Mouse (Mus musculus) embryonic facial prominence, embryonic 15.5 days (tissue): Measurements from ENCODE around the gene Prph. TPM values are rescaled to one million over a fixed set of nuclear protein-coding genes. Genes with fewer than 3 reads are reported as not detected.

ENCODE experiments used
- ATAC-seq: fragments of 200-750 bp; cut with Nextera tagmentation; 2 replicates; pipeline ENCODE4 v1.8.0; 2017; ENCODE audit warnings: low read depth, moderate TSS enrichment; ENCODE audit not compliant: insufficient number of reproducible peaks, low FRiP score, low TSS enrichment
- H3K27ac ChIP-seq: fragments of 300-500 bp; sonication (generic); replicated peaks from 2 replicates; pipeline ENCODE4 v1.5.1; 2015; ENCODE audit warnings: mild to moderate bottlenecking, inconsistent platforms
- H3K27me3 ChIP-seq: fragments of 300-500 bp; sonication (generic); 2 replicates; pipeline ENCODE4 v1.6.1; 2015; ENCODE audit warnings: inconsistent platforms
- H3K36me3 ChIP-seq: fragments of 300-500 bp; sonication (generic); 2 replicates; pipeline ENCODE4 v1.6.1; 2015; ENCODE audit warnings: mild to moderate bottlenecking, inconsistent platforms
- H3K4me1 ChIP-seq: fragments of 300-500 bp; sonication (generic); 2 replicates; pipeline ENCODE4 v1.6.1; 2015; ENCODE audit warnings: inconsistent platforms
- H3K4me2 ChIP-seq: fragments of 300-500 bp; sonication (generic); replicated peaks from 2 replicates; pipeline ENCODE4 v1.6.1; 2015; ENCODE audit warnings: mild to moderate bottlenecking, inconsistent platforms
- H3K4me3 ChIP-seq: fragments of 300-500 bp; sonication (generic); replicated peaks from 2 replicates; pipeline ENCODE4 v1.5.1; 2015; ENCODE audit warnings: mild to moderate bottlenecking, inconsistent platforms
- H3K9ac ChIP-seq: fragments of 300-500 bp; sonication (generic); 2 replicates; pipeline ENCODE4 v1.6.1; 2015; ENCODE audit warnings: inconsistent platforms
- H3K9me3 ChIP-seq: fragments of 300-500 bp; sonication (generic); replicated peaks from 2 replicates; pipeline ENCODE4 v1.6.1; 2016; ENCODE audit warnings: inconsistent platforms
- WGBS: fragments of 180-500 bp; shearing (Covaris S2); methylation state at CpG from one replicate; pipeline ENCODE4 v1.1.7; 2015; 5-methylcytosine and 5-hydroxymethylcytosine counted together
- polyA plus RNA-seq: library from polyadenylated mRNA; unstranded; fragments of >200 nt; fragmentation: Nextera tagmentation; extraction: Ambion mirVana; gene quantifications from 2 replicates; pipeline ENCODE4 v1.2.1, GENCODE M21; 2015

Gene Prph
- polyA plus RNA-seq, 1 experiment from 2014 or later = 9.9 TPM

DNA sequence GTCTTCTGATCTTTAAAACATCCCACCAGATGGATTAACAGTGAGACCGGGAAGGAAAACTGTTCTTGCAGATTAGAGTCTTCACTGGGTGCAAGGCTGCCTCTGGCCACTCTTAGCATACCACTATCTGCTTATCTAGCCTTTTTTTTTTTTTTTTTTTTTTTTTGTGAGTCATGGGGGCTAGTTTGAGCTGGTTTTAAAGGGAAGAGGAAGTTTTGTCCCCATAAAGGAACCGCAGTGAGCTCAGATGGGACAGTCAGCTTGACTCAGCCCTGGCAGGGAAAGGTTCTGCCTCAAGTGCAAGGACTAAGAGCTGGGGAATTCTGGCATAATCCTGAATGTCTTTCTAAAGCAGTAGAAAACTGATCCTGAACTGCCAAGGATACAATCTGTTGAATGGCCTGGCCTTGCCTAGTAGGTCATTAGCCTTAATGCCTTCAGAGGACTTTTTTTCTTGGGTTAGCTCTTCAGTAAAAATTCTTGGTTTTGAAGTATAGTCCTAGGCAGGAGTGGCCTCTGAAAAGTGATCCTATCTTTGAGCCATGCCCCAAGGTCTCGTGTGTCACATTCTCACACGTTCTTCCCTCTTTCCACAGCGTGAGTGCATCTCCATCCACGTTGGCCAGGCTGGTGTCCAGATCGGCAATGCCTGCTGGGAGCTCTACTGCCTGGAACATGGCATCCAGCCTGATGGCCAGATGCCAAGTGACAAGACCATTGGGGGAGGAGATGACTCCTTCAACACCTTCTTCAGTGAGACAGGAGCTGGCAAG, 21.3 kb upstream of the Prph start:
- Histone ChIP-seq H3K27ac (no peak overlapping the region), H3K9ac (no peak overlapping the region), H3K9me3 (no peaks in the 10 kb centered on the region), H3K27me3 (no peaks in the 10 kb centered on the region), H3K4me1 (peaks cover 23% of the 10 kb centered on the region), H3K4me3 (no peak overlapping the region), H3K4me2 (no peak overlapping the region), H3K36me3 (peaks cover 29% of the 10 kb centered on the region)
- no peak for ATAC-seq
- WGBS = 81% methylated on average over 7 of the region's 7 CpGs

DNA sequence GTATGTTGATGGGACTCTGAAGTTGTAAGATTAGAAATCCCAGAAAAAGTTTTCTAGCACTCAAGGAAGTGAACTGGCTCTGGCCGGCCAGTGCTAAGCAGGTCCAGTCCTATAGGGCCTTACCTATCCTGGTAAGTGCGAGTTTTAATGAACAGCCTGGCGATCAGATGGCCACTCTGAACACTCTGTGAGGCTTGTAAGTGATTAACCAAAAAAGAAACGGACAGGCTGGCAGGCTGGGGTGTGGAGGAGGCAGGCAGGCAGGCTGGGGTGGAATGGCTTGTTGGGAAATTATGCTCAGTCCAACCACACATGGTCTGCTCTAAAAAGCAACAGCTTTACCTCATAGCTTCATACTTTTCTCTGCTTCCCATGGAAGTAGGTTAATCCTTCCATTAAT, 19.5 kb upstream of the Prph start:
- no peak for ATAC-seq
- no peak overlapping the region for H3K4me2 ChIP-seq
- H3K36me3 ChIP-seq = peaks cover 29% of the 10 kb centered on the region
- WGBS = 84% methylated on average over 4 of the region's 4 CpGs
- no peaks in the 10 kb centered on the region for H3K27me3 ChIP-seq
- no peaks in the 10 kb centered on the region for H3K9me3 ChIP-seq
- no peak overlapping the region for H3K4me3 ChIP-seq
- no peak overlapping the region for H3K9ac ChIP-seq
- peaks cover 17% of the 10 kb centered on the region for H3K4me1 ChIP-seq
- no peak overlapping the region for H3K27ac ChIP-seq

DNA sequence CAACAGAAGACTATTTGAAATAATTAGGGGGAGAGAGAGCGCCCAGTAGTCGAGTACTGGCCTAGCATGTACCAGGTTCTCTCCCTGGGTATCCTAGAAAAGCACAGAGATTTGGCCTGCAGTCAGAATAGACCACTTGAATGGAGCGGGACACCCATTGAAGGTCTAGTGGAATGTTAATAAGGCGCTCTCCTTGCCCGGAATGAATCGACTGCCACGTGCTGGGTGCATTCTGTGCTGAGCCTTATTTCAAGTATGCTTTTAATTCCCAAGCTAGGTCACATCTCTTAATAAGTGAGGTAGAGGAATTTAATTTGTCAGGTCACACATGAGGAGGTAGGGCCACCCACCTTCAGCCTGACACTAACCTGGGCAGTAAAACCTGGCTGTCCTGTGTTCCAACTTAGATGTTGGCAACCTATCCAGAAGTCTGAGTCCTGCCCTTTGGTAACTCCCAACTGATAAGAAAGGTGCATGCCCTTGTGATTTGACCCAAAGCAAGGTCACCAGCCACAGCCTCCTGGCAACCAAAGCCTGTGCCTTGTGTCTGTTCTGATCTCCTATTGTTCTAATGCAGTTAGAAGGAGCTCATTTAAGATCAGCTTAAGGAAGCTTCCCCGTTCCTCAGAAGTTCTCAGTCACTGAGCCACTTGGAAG, 18.6 kb upstream of the Prph start:
- 92% methylated on average over 8 of the region's 8 CpGs for WGBS
- Histone ChIP-seq H3K4me3 (no peak overlapping the region), H3K4me1 (peaks cover 23% of the 10 kb centered on the region), H3K27me3 (no peaks in the 10 kb centered on the region), H3K9me3 (no peaks in the 10 kb centered on the region), H3K27ac (no peak overlapping the region), H3K4me2 (no peak overlapping the region), H3K36me3 (peaks cover 29% of the 10 kb centered on the region), H3K9ac (no peak overlapping the region)
- no peak for ATAC-seq

DNA sequence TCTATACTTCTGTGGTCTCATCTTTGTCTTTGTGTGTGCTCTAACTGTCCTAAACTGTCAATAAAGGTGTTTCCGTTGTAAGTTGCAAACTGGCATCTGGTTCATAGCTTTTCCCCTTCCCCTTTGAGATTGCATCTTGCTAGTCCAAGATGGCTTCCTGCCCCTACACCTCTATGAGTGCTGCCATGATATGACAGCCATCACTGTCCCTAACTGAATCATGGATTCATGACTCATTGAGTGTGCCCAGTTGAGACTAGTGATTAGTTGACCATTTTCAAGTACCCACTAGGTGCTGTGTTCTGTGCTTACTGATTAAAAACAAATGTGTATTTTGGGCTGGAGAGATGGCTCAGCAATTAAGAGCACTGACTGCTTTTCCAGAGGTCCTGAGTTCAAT, 16.9 kb upstream of the Prph start:
- H3K4me1 ChIP-seq = peaks cover 10% of the 10 kb centered on the region; the same call in 1 of the 2 replicates
- H3K9ac ChIP-seq = no peak overlapping the region
- no peaks in the 10 kb centered on the region for H3K9me3 ChIP-seq
- no peak for ATAC-seq
- no peak overlapping the region for H3K27ac ChIP-seq
- no peak overlapping the region for H3K4me2 ChIP-seq
- 97% methylated on average over 1 of the region's 1 CpGs for WGBS
- 0 out of 2 replicates have a peak, but pooled peaks cover 2% of the 10 kb centered on the region for H3K27me3 ChIP-seq
- no peak overlapping the region for H3K4me3 ChIP-seq
- H3K36me3 ChIP-seq = peaks cover 29% of the 10 kb centered on the region

DNA sequence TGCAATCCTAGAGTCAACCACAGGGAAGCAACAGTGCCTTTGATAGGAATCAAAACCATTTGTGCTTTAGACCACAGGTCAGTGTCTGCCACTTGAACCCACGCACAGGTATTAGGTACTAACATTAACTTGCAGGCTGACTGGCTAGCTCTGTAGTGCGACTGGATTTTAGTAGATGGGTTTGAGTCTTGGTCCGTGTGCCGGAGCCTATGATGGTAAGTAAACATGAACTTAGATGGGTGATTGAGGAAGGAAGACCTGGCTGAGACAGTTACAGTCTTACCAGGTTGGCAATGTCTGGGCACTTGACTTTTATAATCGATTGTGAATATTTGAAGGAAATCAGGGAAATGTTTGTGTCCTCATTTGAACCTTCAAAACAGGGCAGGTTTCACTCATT, 16.2 kb upstream of the Prph start:
- WGBS = 94% methylated on average over 5 of the region's 5 CpGs
- no peak for ATAC-seq

DNA sequence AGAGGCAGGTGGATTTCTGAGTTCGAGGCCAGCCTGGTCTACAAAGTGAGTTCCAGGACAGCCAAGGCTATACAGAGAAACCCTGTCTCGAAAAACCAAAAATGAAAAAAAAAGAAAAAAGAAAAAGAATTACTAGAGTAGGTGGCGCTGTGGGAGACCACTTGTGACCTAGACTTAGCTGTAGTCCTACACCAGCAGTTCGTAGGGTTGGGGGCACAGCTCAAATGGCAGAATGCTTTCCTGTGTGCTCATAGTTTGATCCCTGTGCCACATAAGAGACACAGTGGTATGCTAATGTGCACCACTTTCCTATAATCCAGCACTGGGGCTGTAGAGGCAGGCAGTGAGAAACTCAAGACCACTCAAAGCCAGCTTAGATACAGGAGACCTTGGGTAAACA, 15.7 kb upstream of the Prph start:
- ATAC-seq = no peak
- Histone ChIP-seq H3K4me1 (peaks cover 10% of the 10 kb centered on the region; the same call in 1 of the 2 replicates), H3K4me3 (no peak overlapping the region), H3K9ac (no peak overlapping the region), H3K9me3 (no peaks in the 10 kb centered on the region), H3K36me3 (peaks cover 29% of the 10 kb centered on the region), H3K27ac (no peak overlapping the region), H3K4me2 (no peak overlapping the region), H3K27me3 (0 out of 2 replicates have a peak, but pooled peaks cover 2% of the 10 kb centered on the region)
- WGBS = 84% methylated on average over 4 of the region's 4 CpGs

More for the DNA sequence above, 16.2 kb upstream of the Prph start:
- no peaks in the 10 kb centered on the region for H3K9me3 ChIP-seq
- H3K4me2 ChIP-seq = no peak overlapping the region
- no peak overlapping the region for H3K9ac ChIP-seq
- 0 out of 2 replicates have a peak, but pooled peaks cover 2% of the 10 kb centered on the region for H3K27me3 ChIP-seq
- H3K27ac ChIP-seq = no peak overlapping the region
- H3K36me3 ChIP-seq = peaks cover 29% of the 10 kb centered on the region
- peaks cover 10% of the 10 kb centered on the region; the same call in 1 of the 2 replicates for H3K4me1 ChIP-seq
- no peak overlapping the region for H3K4me3 ChIP-seq

DNA sequence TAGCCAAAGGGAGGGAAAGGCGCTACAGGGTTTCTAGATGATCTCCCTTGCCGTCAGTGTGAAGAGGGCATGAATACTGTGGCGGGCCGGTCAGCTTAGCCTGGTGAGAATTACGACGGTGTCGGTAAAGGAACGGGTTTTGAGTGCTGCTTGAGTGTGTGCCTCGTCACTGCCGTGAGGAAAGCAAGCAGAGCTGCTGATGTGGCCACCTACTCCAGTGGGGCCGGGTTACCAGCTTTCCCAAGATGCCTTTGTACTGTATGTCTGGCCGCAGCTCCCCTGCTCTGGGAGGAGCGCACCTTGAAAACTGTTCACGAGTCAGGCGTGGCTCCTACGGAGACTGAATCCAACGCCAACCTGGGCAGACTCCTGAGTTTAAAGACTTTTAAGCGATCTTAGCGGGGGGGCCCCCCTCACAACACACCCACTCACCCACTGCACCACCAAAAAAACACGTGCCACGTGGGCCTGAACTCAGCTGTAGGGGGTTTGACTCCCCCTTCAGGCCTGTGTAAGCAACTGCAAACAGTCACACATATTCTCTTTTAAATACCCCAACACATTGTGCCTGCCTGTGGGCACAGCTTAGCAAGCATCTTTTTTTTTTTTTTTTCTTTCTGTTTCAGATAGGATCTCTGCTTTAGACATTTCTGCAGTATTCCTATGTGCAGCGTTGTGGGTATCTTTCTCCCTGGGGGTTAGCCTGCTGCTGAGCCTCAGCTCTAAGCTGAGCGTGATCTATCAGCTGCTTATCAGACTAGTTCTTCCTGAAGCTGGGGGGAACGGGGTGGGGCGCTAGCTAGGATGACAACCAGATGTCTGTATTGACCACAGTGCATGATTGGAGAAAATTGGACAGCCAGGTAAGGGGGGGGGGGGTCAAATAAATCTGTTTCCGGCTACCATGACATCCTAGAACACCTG, 14.7 kb upstream of the Prph start:
- Histone ChIP-seq H3K27ac (no peak overlapping the region), H3K27me3 (0 out of 2 replicates have a peak, but pooled peaks cover 2% of the 10 kb centered on the region), H3K4me1 (peaks cover 10% of the 10 kb centered on the region; the same call in 1 of the 2 replicates), H3K36me3 (peaks cover 21% of the 10 kb centered on the region; the same call in 1 of the 2 replicates), H3K4me3 (no peak overlapping the region), H3K9ac (no peak overlapping the region), H3K4me2 (no peak overlapping the region), H3K9me3 (no peaks in the 10 kb centered on the region)
- ATAC-seq = no peak
- WGBS = 64% methylated on average over 26 of the region's 26 CpGs

DNA sequence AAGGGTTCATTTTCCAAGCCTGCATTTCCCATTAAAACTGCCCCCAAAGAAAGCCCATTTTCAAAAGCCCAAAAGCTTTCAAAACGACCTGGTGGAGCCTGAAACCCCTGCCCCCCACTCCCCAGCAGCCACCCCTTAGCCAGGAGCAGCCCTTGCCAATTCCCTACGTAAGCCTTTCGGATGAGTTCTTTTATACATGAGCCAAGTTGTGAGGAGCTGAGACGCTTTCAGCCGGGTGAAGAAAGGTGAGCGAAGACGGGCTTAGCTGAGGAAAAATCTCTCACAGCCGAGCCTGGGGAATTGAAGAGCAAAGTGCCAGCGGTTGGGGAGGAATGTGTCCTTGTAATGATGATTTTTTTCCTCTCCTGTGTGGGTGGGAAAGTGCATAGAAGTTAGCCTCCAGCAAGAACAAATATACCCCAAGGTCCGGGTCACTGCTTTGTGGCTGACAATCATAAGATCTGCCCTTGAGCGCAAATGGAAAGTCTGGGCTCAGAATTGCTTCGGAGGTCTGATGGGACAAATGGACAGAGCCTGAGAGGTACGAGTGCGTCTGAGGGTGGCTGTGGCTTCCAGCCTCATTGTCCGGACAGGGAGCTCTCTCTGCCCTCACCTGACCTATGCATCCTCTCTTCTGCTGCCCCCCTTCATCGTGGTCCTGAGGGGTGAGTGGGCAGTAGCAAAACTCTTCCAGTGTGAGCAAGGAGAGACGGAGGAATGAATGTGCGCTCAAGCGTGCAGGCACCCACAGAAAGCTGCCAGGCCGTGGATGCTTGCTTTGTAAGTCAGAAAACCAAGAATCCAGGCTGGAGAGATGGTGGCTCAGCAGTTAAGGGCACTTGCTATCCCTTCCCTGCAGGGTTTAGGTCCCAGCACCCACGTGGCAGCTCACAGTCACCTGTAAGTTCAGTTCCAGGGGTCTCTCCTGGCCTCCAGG, 13.8 kb upstream of the Prph start:
- Histone ChIP-seq H3K9me3 (no peaks in the 10 kb centered on the region), H3K36me3 (peaks cover 11% of the 10 kb centered on the region; the same call in 1 of the 2 replicates), H3K4me2 (no peak overlapping the region), H3K4me1 (peaks cover 10% of the 10 kb centered on the region; the same call in 1 of the 2 replicates), H3K27ac (no peak overlapping the region), H3K9ac (no peak overlapping the region), H3K4me3 (no peak overlapping the region), H3K27me3 (0 out of 2 replicates have a peak, but pooled peaks cover 2% of the 10 kb centered on the region)
- ATAC-seq = no peak
- 45% methylated on average over 21 of the region's 21 CpGs for WGBS

DNA sequence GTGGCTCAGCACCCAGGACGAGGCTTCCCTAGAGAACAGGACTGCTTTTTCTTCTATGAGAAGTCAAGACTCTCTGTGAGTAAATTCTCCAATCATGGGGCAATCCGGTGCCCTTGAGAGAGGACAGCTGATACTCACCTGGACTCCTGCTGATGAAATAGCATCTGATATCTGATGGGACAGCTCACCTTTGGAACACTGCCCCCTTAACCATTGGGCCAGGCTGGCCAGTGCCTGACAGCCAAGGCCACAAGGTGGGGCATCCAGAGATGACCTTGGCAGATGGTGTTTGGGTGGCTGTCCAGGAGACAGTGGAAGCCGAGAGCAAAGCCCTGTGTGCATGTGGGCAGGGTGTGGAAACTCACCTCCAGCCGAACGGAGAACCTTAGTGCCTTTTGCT, 12.6 kb upstream of the Prph start:
- H3K9ac ChIP-seq = no peak overlapping the region
- H3K9me3 ChIP-seq = no peaks in the 10 kb centered on the region
- H3K27ac ChIP-seq = no peak overlapping the region
- no peak for ATAC-seq
- 0 out of 2 replicates have a peak, but pooled peaks cover 2% of the 10 kb centered on the region for H3K27me3 ChIP-seq
- no peak overlapping the region for H3K4me3 ChIP-seq
- WGBS = 80% methylated on average over 5 of the region's 5 CpGs
- peaks cover 10% of the 10 kb centered on the region; the same call in 1 of the 2 replicates for H3K4me1 ChIP-seq
- no peak overlapping the region for H3K4me2 ChIP-seq
- peaks cover 4% of the 10 kb centered on the region; the same call in 1 of the 2 replicates for H3K36me3 ChIP-seq

DNA sequence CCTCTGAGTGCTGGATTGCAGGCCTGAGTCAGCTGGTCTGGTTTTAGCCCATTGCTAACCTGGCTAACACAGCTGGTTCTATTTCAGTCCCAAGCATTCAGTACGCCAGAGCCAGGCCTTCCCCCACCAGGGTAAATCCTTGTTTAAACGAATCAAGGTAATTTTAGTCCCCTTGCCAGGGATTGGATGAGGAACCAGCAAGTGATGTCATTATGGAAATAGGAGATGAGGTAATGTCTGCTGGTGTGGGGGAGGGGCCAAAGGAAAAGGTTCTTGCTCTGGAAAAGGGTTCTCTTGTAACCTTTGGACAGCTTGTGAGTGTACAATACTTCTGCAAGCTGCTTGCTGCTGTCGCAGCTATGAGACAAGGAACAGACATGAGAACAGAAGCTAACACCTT, 10.1 kb upstream of the Prph start:
- no peak for ATAC-seq
- no peak overlapping the region for H3K9ac ChIP-seq
- no peak overlapping the region for H3K27ac ChIP-seq
- no peaks in the 10 kb centered on the region for H3K9me3 ChIP-seq
- 40% methylated on average over 3 of the region's 3 CpGs for WGBS
- no peaks in the 10 kb centered on the region for H3K36me3 ChIP-seq
- no peak overlapping the region for H3K4me3 ChIP-seq
- H3K4me1 ChIP-seq = peaks cover 10% of the 10 kb centered on the region; the same call in 1 of the 2 replicates
- H3K4me2 ChIP-seq = no peak overlapping the region
- H3K27me3 ChIP-seq = peaks cover 4% of the 10 kb centered on the region; the same call in 1 of the 2 replicates
